Mouse (Mus musculus) embryonic facial prominence, embryonic 11.5 days (tissue): ENCODE measurements around the gene Psmc3. TPM values are rescaled to one million over a fixed set of nuclear protein-coding genes. Genes with fewer than 3 reads are reported as not detected.
"Not testable (repeated sequence)": the region's sequence is repeated elsewhere in the genome, so short reads cannot be mapped to it uniquely, and the experiment has no call there.

ENCODE experiments used
- ATAC-seq: fragments of 200-750 bp; cut with Nextera tagmentation; replicated peaks from 2 replicates; pipeline ENCODE4 v1.8.0; 2017; ENCODE audit warnings: low read depth; ENCODE audit not compliant: insufficient number of reproducible peaks, low FRiP score, low TSS enrichment
- DNase-seq: peaks from one replicate; pipeline ENCODE4 v3.0.0-alpha.2; 2015; ENCODE audit warnings: low spot score
- H3K27ac ChIP-seq: fragments of 300-500 bp; sonication (generic); replicated peaks from 2 replicates; pipeline ENCODE4 v1.5.1; 2014; ENCODE audit warnings: mild to moderate bottlenecking, low read depth, low read length, control low read depth
- H3K27me3 ChIP-seq: fragments of 300-500 bp; sonication (generic); 2 replicates; pipeline ENCODE4 v1.6.1; 2014; ENCODE audit warnings: mild to moderate bottlenecking, low read length, moderate library complexity, mixed read lengths; ENCODE audit not compliant: control insufficient read depth, insufficient read depth
- H3K36me3 ChIP-seq: fragments of 300-500 bp; sonication (generic); replicated peaks from 2 replicates; pipeline ENCODE4 v1.6.1; 2014; ENCODE audit warnings: low read depth, mild to moderate bottlenecking, low read length, moderate library complexity, mixed read lengths; ENCODE audit not compliant: control insufficient read depth, insufficient read depth
- H3K4me1 ChIP-seq: fragments of 300-500 bp; sonication (generic); 2 replicates; pipeline ENCODE4 v1.6.1; 2014; ENCODE audit warnings: low read length, mixed read lengths; ENCODE audit not compliant: control insufficient read depth, insufficient read depth
- H3K4me2 ChIP-seq: fragments of 300-500 bp; sonication (generic); 2 replicates; pipeline ENCODE4 v1.6.1; 2014; ENCODE audit warnings: low read depth, mild to moderate bottlenecking, control low read depth, low read length, moderate library complexity
- H3K4me3 ChIP-seq: fragments of 300-500 bp; sonication (generic); 2 replicates; pipeline ENCODE4 v1.5.1; 2014; ENCODE audit warnings: low read depth, low read length, control low read depth
- H3K9ac ChIP-seq: fragments of 300-500 bp; sonication (generic); replicated peaks from 2 replicates; pipeline ENCODE4 v1.6.1; 2014; ENCODE audit warnings: mild to moderate bottlenecking, control low read depth, low read length
- H3K9me3 ChIP-seq: fragments of 300-500 bp; sonication (generic); replicated peaks from 2 replicates; pipeline ENCODE4 v1.6.1; 2016; ENCODE audit warnings: mild to moderate bottlenecking, low read length, inconsistent platforms, mixed read lengths; ENCODE audit not compliant: control insufficient read depth
- WGBS: fragments of 180-500 bp; shearing (Covaris S2); extraction: QIAGEN DNeasy Blood & Tissue Kit; methylation state at CpG from one replicate; pipeline ENCODE4 v1.1.7; 2014; 5-methylcytosine and 5-hydroxymethylcytosine counted together
- polyA plus RNA-seq: library from polyadenylated mRNA; unstranded; fragments of >200 nt; fragmentation: Nextera tagmentation; extraction: Ambion mirVana; gene quantifications from 2 replicates; pipeline ENCODE4 v1.2.1, GENCODE M21; 2014

The Psmc3 gene
- 388 and 406 TPM in 2 replicates for polyA plus RNA-seq

GRCm38 (mm10) chr2:91053934-91054382, at the start of gene Psmc3:
Gene Psmc3 (plus strand): TSS chr2:91054009.
- H3K9me3 ChIP-seq, result no peaks in the 10 kb centered on the region
- H3K4me1 ChIP-seq, result no peaks in the 10 kb centered on the region
- H3K4me2 ChIP-seq, result peak within 1 kb of the TSS; percentile 54
- no peaks in the 10 kb centered on the region for H3K27me3 ChIP-seq
- H3K9ac ChIP-seq, result peak within 1 kb of the TSS; percentile 85
- peak within 1 kb of the TSS; percentile 82 for H3K4me3 ChIP-seq
- DNase-seq, result peak; percentile 96
- WGBS, result under 1% methylated on average over 40 of the region's 40 CpGs
- no peak within 1 kb of the TSS; the same call in 1 of the 2 replicates for H3K27ac ChIP-seq
- peaks cover 11% of the 10 kb centered on the region for H3K36me3 ChIP-seq
- ATAC-seq, result peak; percentile 96

- Histone ChIP-seq H3K4me1 (no peaks in the 10 kb centered on the region), H3K4me2 (no peak overlapping the region), H3K4me3 (no peak overlapping the region), H3K27me3 (no peaks in the 10 kb centered on the region), H3K36me3 (peaks cover 13% of the 10 kb centered on the region), H3K9ac (no peak overlapping the region), H3K9me3 (no peaks in the 10 kb centered on the region), H3K27ac (no peak overlapping the region)
- WGBS, result 96% methylated on average over 8 of the region's 8 CpGs
- no peak for DNase-seq
- no peak for ATAC-seq
These were observed 45.3 kb upstream of the Psmc3 start for GRCm38 (mm10) chr2:91008536-91008935.

- Histone ChIP-seq H3K9me3 (no peaks in the 10 kb centered on the region), H3K36me3 (no peaks in the 10 kb centered on the region; the same call in none of the 2 replicates), H3K9ac (no peak overlapping the region), H3K4me3 (no peak overlapping the region), H3K27ac (no peak overlapping the region), H3K27me3 (no peaks in the 10 kb centered on the region), H3K4me2 (no peak overlapping the region), H3K4me1 (no peaks in the 10 kb centered on the region)
- WGBS, result 90% methylated on average over 2 of the region's 2 CpGs
- DNase-seq, result no peak
- no peak for ATAC-seq
These were observed 39.9 kb upstream of the Psmc3 start for GRCm38 (mm10) chr2:91013881-91014280.

- no peak overlapping the region for H3K4me2 ChIP-seq
- no peaks in the 10 kb centered on the region for H3K9me3 ChIP-seq
- peaks cover 3% of the 10 kb centered on the region for H3K36me3 ChIP-seq
- WGBS, result 84% methylated on average over 4 of the region's 4 CpGs
- H3K27me3 ChIP-seq, result no peaks in the 10 kb centered on the region
- H3K9ac ChIP-seq, result no peak overlapping the region
- no peak overlapping the region for H3K27ac ChIP-seq
- no peak for DNase-seq
- no peak overlapping the region for H3K4me3 ChIP-seq
- no peaks in the 10 kb centered on the region for H3K4me1 ChIP-seq
- no peak for ATAC-seq
These were observed 38.4 kb upstream of the Psmc3 start for GRCm38 (mm10) chr2:91015386-91015785.

GRCm38 (mm10) chr2:91018061-91018788, 35.6 kb upstream of the Psmc3 start:
- DNase-seq (no peak), ATAC-seq (no peak)
- Histone ChIP-seq H3K27me3 (no peaks in the 10 kb centered on the region), H3K9ac (no peak overlapping the region), H3K4me2 (no peak overlapping the region), H3K4me3 (no peak overlapping the region), H3K36me3 (peaks cover 3% of the 10 kb centered on the region), H3K4me1 (no peaks in the 10 kb centered on the region), H3K27ac (no peak overlapping the region), H3K9me3 (no peaks in the 10 kb centered on the region)
- 83% methylated on average over 8 of the region's 8 CpGs for WGBS

GRCm38 (mm10) chr2:91019911-91020310, 33.9 kb upstream of the Psmc3 start:
- Histone ChIP-seq H3K36me3 (peaks cover 3% of the 10 kb centered on the region), H3K27me3 (no peaks in the 10 kb centered on the region), H3K4me2 (no peak overlapping the region), H3K9ac (no peak overlapping the region), H3K4me1 (no peaks in the 10 kb centered on the region), H3K27ac (no peak overlapping the region), H3K9me3 (no peaks in the 10 kb centered on the region), H3K4me3 (no peak overlapping the region)
- WGBS, result 90% methylated on average over 3 of the region's 3 CpGs
- ATAC-seq (no peak; the same call in 1 of the 2 replicates), DNase-seq (no peak)

GRCm38 (mm10) chr2:91022266-91022665, 31.5 kb upstream of the Psmc3 start:
- not testable (repeated sequence) for DNase-seq, H3K27ac ChIP-seq, ATAC-seq, H3K27me3 ChIP-seq, H3K9ac ChIP-seq, H3K4me2 ChIP-seq, H3K36me3 ChIP-seq, H3K9me3 ChIP-seq, H3K4me1 ChIP-seq, H3K4me3 ChIP-seq
- 96% methylated on average over 7 of the region's 7 CpGs for WGBS

- DNase-seq, result no peak
- Histone ChIP-seq H3K36me3 (peaks cover 3% of the 10 kb centered on the region), H3K9ac (no peak overlapping the region), H3K27ac (no peak overlapping the region), H3K4me2 (no peak overlapping the region), H3K27me3 (no peaks in the 10 kb centered on the region), H3K4me3 (no peak overlapping the region), H3K9me3 (no peaks in the 10 kb centered on the region), H3K4me1 (no peaks in the 10 kb centered on the region)
- whole genome bisulfite sequencing, result 50% methylated on average over 2 of the region's 2 CpGs
- ATAC-seq, result no peak
These were observed 30.7 kb upstream of the Psmc3 start for GRCm38 (mm10) chr2:91023131-91023530.
